Mouse (Mus musculus): ENCODE measurements around the gene Tbk1. TPM values are rescaled to one million over a fixed set of nuclear protein-coding genes. Genes with fewer than 3 reads are reported as not detected.

Tbk1 gene
- polyA plus RNA-seq, 1 experiment from 2014 or later = 25.9 TPM

GRCm38 (mm10) chr10:121500034-121500433 is 86.6 kb downstream of the Tbk1 start:
- Histone ChIP-seq H3K9ac (replicated peaks; ENCODE audit: low read depth) (no peak overlapping the region), H3K9me3 (ENCODE audit: low read length) (no peaks in the 10 kb centered on the region), H3K4me2 (replicated peaks; ENCODE audit: low read depth, low read length) (no peak overlapping the region), H3K27me3 (replicated peaks; ENCODE audit: insufficient read depth, low read length) (no peaks in the 10 kb centered on the region), H3K4me1 (ENCODE audit: insufficient read depth, low read depth, low read length) (no peaks in the 10 kb centered on the region; the same call in 1 of the 2 replicates), H3K4me3 (ENCODE audit: low read depth, low read length) (no peak overlapping the region), H3K27ac (ENCODE audit: low read length) (peak overlapping the region; percentile 59), H3K36me3 (ENCODE audit: insufficient read depth, low read length) (no peaks in the 10 kb centered on the region)
- TF ChIP-seq CTCF (IDR thresholded peaks at IDR 0.05) (peak; percentile 66), EP300 (IDR thresholded peaks at IDR 0.05) (no peak)
- peak; percentile 87 for DNase-seq (ENCODE audit: low spot score)
- ATAC-seq = peak; percentile 29
- WGBS = 37% methylated on average over 5 of the region's 5 CpGs

GRCm38 (mm10) chr10:121499063-121499462 is 87.5 kb downstream of the Tbk1 start:
- DNase-seq (ENCODE audit: low spot score) (peak; percentile 18), ATAC-seq (no peak)
- TF ChIP-seq CTCF (IDR thresholded peaks at IDR 0.05) = no peak
- TF ChIP-seq EP300 (IDR thresholded peaks at IDR 0.05) = no peak
- H3K9me3 ChIP-seq (ENCODE audit: low read length) = no peaks in the 10 kb centered on the region
- H3K36me3 ChIP-seq (ENCODE audit: insufficient read depth, low read length) = no peaks in the 10 kb centered on the region
- no peak overlapping the region for H3K9ac ChIP-seq (replicated peaks; ENCODE audit: low read depth)
- H3K4me3 ChIP-seq (ENCODE audit: low read depth, low read length) = no peak overlapping the region
- H3K27me3 ChIP-seq (replicated peaks; ENCODE audit: insufficient read depth, low read length) = no peaks in the 10 kb centered on the region
- no peaks in the 10 kb centered on the region; the same call in 1 of the 2 replicates for H3K4me1 ChIP-seq (ENCODE audit: insufficient read depth, low read depth, low read length)
- H3K4me2 ChIP-seq (replicated peaks; ENCODE audit: low read depth, low read length) = no peak overlapping the region
- WGBS = 51% methylated on average over 2 of the region's 2 CpGs
- 0 out of 2 replicates have a peak overlapping the region, but pooled peaks have one; percentile 47 for H3K27ac ChIP-seq (ENCODE audit: low read length)

- H3K4me2 ChIP-seq (replicated peaks; ENCODE audit: low read depth, low read length) = peak overlapping the region; percentile 39
- ATAC-seq = peak; percentile 90
- H3K36me3 ChIP-seq (ENCODE audit: insufficient read depth, low read length) = no peaks in the 10 kb centered on the region
- peak overlapping the region; percentile 83 for H3K27ac ChIP-seq (ENCODE audit: low read length)
- 0 out of 2 replicates have a peak overlapping the region, but pooled peaks have one; percentile 0 for H3K9ac ChIP-seq (replicated peaks; ENCODE audit: low read depth)
- no peaks in the 10 kb centered on the region; the same call in 1 of the 2 replicates for H3K4me1 ChIP-seq (ENCODE audit: insufficient read depth, low read depth, low read length)
- WGBS = 31% methylated on average over 8 of the region's 8 CpGs
- no peak overlapping the region for H3K4me3 ChIP-seq (ENCODE audit: low read depth, low read length)
- peak; percentile 38; the same call in 1 of the 2 replicates for TF ChIP-seq CTCF (IDR thresholded peaks at IDR 0.05)
- TF ChIP-seq EP300 (IDR thresholded peaks at IDR 0.05) = peak; percentile 67; the same call in 1 of the 2 replicates
- no peaks in the 10 kb centered on the region for H3K9me3 ChIP-seq (ENCODE audit: low read length)
- no peaks in the 10 kb centered on the region for H3K27me3 ChIP-seq (replicated peaks; ENCODE audit: insufficient read depth, low read length)
- DNase-seq (ENCODE audit: low spot score) = peak; percentile 91
These were observed 88.1 kb downstream of the Tbk1 start for GRCm38 (mm10) chr10:121498481-121498904.

- no peaks in the 10 kb centered on the region for H3K36me3 ChIP-seq (ENCODE audit: insufficient read depth, low read length)
- peak overlapping the region; percentile 83 for H3K27ac ChIP-seq (ENCODE audit: low read length)
- H3K4me2 ChIP-seq (replicated peaks; ENCODE audit: low read depth, low read length) = peak overlapping the region; percentile 39; the same call in 1 of the 2 replicates
- no peaks in the 10 kb centered on the region for H3K27me3 ChIP-seq (replicated peaks; ENCODE audit: insufficient read depth, low read length)
- TF ChIP-seq EP300 (IDR thresholded peaks at IDR 0.05) = no peak
- no peak for TF ChIP-seq CTCF (IDR thresholded peaks at IDR 0.05)
- WGBS = 41% methylated on average over 7 of the region's 7 CpGs
- H3K9ac ChIP-seq (replicated peaks; ENCODE audit: low read depth) = 0 out of 2 replicates have a peak overlapping the region, but pooled peaks have one; percentile 0
- no peaks in the 10 kb centered on the region for H3K9me3 ChIP-seq (ENCODE audit: low read length)
- peak; percentile 49 for ATAC-seq
- no peak overlapping the region for H3K4me3 ChIP-seq (ENCODE audit: low read depth, low read length)
- peak; percentile 65 for DNase-seq (ENCODE audit: low spot score)
- H3K4me1 ChIP-seq (ENCODE audit: insufficient read depth, low read depth, low read length) = no peaks in the 10 kb centered on the region; the same call in 1 of the 2 replicates
These were observed 88.6 kb downstream of the Tbk1 start for GRCm38 (mm10) chr10:121497968-121498367.

- 49% methylated on average over 7 of the region's 7 CpGs for WGBS
- H3K36me3 ChIP-seq (ENCODE audit: insufficient read depth, low read length) = no peaks in the 10 kb centered on the region
- TF ChIP-seq CTCF (IDR thresholded peaks at IDR 0.05) (no peak), EP300 (IDR thresholded peaks at IDR 0.05) (peak; percentile 88)
These were observed 90.0 kb downstream of the Tbk1 start for GRCm38 (mm10) chr10:121496616-121497015.

More at GRCm38 (mm10) chr10:121496616-121497015, 90.0 kb downstream of the Tbk1 start:
- H3K4me1 ChIP-seq (ENCODE audit: insufficient read depth, low read depth, low read length) = no peaks in the 10 kb centered on the region; the same call in 1 of the 2 replicates
- no peak overlapping the region for H3K9ac ChIP-seq (replicated peaks; ENCODE audit: low read depth)
- peak overlapping the region; percentile 23 for H3K27ac ChIP-seq (ENCODE audit: low read length)
- H3K4me3 ChIP-seq (ENCODE audit: low read depth, low read length) = no peak overlapping the region
- ATAC-seq (peak; percentile 43), DNase-seq (ENCODE audit: low spot score) (peak; percentile 85)
- H3K9me3 ChIP-seq (ENCODE audit: low read length) = no peaks in the 10 kb centered on the region
- no peak overlapping the region for H3K4me2 ChIP-seq (replicated peaks; ENCODE audit: low read depth, low read length)
- no peaks in the 10 kb centered on the region for H3K27me3 ChIP-seq (replicated peaks; ENCODE audit: insufficient read depth, low read length)

Small RNAs within 50 kb of the gene (microRNA-seq; reads per million reads assigned to microRNA genes)
- gene Gm24330 = not detected

Other genes starting within 250 kb of the Tbk1 start
- 4.2 and 4.4 TPM in 2 replicates for gene Tbc1d30, start 235.5 kb downstream of the Tbk1 start, polyA plus RNA-seq (2015; fragmentation: Nextera tagmentation; extraction: Ambion mirVana)
- gene Gns, start 221.7 kb downstream of the Tbk1 start, polyA plus RNA-seq (2015; fragmentation: Nextera tagmentation; extraction: Ambion mirVana) = 40.8 and 41.4 TPM in 2 replicates
- gene Rassf3, start 110.4 kb downstream of the Tbk1 start, polyA plus RNA-seq (2015; fragmentation: Nextera tagmentation; extraction: Ambion mirVana) = 22.9 and 26.4 TPM in 2 replicates
- gene Xpot, start 39.5 kb upstream of the Tbk1 start, polyA plus RNA-seq (2015; fragmentation: Nextera tagmentation; extraction: Ambion mirVana) = 19.9 and 25.7 TPM in 2 replicates
- gene D930020B18Rik, start 54.8 kb upstream of the Tbk1 start, polyA plus RNA-seq (2015; fragmentation: Nextera tagmentation; extraction: Ambion mirVana) = 0.44 and 0.48 TPM in 2 replicates
- gene BC048403, start 153.2 kb upstream of the Tbk1 start, polyA plus RNA-seq (2015; fragmentation: Nextera tagmentation; extraction: Ambion mirVana) = 2.5 and 3.0 TPM in 2 replicates

All from lung, postnatal 0 days (tissue).